Mouse (Mus musculus) testis, adult 2 months (tissue): ENCODE results near the gene Ada.

ENCODE experiments used
- CTCF ChIP-seq: fragments of 200-500 bp; IDR thresholded peaks from 2 replicates; pipeline ENCODE4 v1.5.1; 2012; ENCODE audit warnings: low read depth, mild to moderate bottlenecking, inconsistent platforms, low read length, moderate library complexity; ENCODE audit not compliant: control insufficient read depth, insufficient read depth, insufficient replicate concordance
- POLR2A ChIP-seq: fragments of 200-500 bp; IDR thresholded peaks from 2 replicates; pipeline ENCODE4 v1.6.1; 2012; ENCODE audit warnings: low read depth, mild to moderate bottlenecking, inconsistent platforms, low read length, moderate library complexity; ENCODE audit not compliant: control insufficient read depth

DNA sequence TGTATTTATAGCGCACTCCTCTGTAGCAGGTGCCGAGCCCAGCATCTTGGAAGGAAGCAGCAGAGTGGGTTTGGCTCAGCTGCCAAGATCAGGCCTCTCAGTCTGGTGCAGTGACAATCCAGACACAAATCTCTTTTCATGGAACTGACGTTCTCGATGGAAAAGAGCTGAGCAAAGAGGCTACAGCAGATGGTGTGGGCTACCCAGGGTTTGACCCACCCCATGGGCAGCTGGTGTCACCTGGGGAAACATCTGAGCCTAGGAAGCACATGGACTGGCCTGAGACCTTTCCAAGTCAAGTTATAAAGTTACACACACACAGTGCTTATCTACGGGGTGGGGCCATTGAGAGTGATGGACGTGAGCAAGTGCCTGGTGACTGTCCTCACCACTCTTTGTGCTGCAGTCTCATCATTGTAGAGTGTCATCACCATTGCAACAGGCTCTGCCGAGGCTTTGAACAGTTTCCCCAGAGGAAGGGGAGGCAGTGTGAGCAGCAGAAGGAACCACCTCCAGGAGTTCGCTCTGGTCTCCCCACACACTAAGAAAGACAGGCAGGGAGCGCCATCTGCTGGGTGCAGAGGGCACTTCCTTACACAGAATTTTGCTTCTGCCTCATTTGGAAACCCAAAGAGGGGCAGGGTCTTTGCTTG is 31.0 kb downstream of the Ada start:
- TF ChIP-seq CTCF (peak; percentile 66; the same call in 1 of the 2 replicates), POLR2A (no peak)
